Mouse (Mus musculus) liver, embryonic 11.5 days (tissue): ENCODE measurements at regions not wholly inside any gene's neighbourhood (a gene's known extent, or its start where the extent isn't known, plus 50 kb on each side); places are given as distances from the start of the nearest gene placed in this dataset.
"Not testable (repeated sequence)": the region's sequence is repeated elsewhere in the genome, so short reads cannot be mapped to it uniquely, and the experiment has no call there.

ENCODE experiments used
- ATAC-seq: fragments of 200-750 bp; cut with Nextera tagmentation; replicated peaks from 2 replicates; pipeline ENCODE4 v1.8.0; 2017; ENCODE audit warnings: moderate number of reproducible peaks, mild to moderate bottlenecking, moderate TSS enrichment, moderate library complexity; ENCODE audit not compliant: low FRiP score
- DNase-seq: peaks from one replicate; pipeline ENCODE4 v3.0.0-alpha.2; 2017; ENCODE audit warnings: low spot score
- H3K27ac ChIP-seq: fragments of 300-500 bp; sonication (generic); 2 replicates; pipeline ENCODE4 v1.5.1; 2014; ENCODE audit warnings: mild to moderate bottlenecking, low read depth, low read length, control low read depth
- H3K27me3 ChIP-seq: fragments of 300-500 bp; sonication (generic); replicated peaks from 2 replicates; pipeline ENCODE4 v1.6.1; 2014; ENCODE audit warnings: low read length, mixed read lengths; ENCODE audit not compliant: control insufficient read depth, insufficient read depth
- H3K36me3 ChIP-seq: fragments of 300-500 bp; sonication (generic); 2 replicates; pipeline ENCODE4 v1.6.1; 2014; ENCODE audit warnings: mild to moderate bottlenecking, low read length, moderate library complexity, mixed read lengths; ENCODE audit not compliant: control insufficient read depth, insufficient read depth
- H3K4me1 ChIP-seq: fragments of 300-500 bp; sonication (generic); replicated peaks from 2 replicates; pipeline ENCODE4 v1.6.1; 2014; ENCODE audit warnings: low read length, mixed read lengths; ENCODE audit not compliant: control insufficient read depth, insufficient read depth
- H3K4me2 ChIP-seq: fragments of 300-500 bp; sonication (generic); 2 replicates; pipeline ENCODE4 v1.6.1; 2014; ENCODE audit warnings: mild to moderate bottlenecking, control low read depth, moderate library complexity
- H3K4me3 ChIP-seq: fragments of 300-500 bp; sonication (generic); 2 replicates; pipeline ENCODE4 v1.5.1; 2014; ENCODE audit warnings: low read depth, low read length, control low read depth
- H3K9ac ChIP-seq: fragments of 300-500 bp; sonication (generic); 2 replicates; pipeline ENCODE4 v1.6.1; 2014; ENCODE audit warnings: low read depth, low read length, control low read depth
- H3K9me3 ChIP-seq: fragments of 300-500 bp; sonication (generic); 2 replicates; pipeline ENCODE4 v1.6.1; 2016; ENCODE audit warnings: low read length, inconsistent platforms, mixed read lengths; ENCODE audit not compliant: control insufficient read depth
- WGBS: fragments of 180-500 bp; shearing (Covaris S2); extraction: QIAGEN DNeasy Blood & Tissue Kit; methylation state at CpG from one replicate; pipeline ENCODE4 v1.1.7; 2014; 5-methylcytosine and 5-hydroxymethylcytosine counted together

- Histone ChIP-seq H3K36me3 (no peaks in the 10 kb centered on the region), H3K4me2 (no peak overlapping the region), H3K4me3 (no peak overlapping the region), H3K9me3 (no peaks in the 10 kb centered on the region), H3K27me3 (no peaks in the 10 kb centered on the region), H3K9ac (no peak overlapping the region), H3K4me1 (no peaks in the 10 kb centered on the region), H3K27ac (no peak overlapping the region)
- 72% methylated on average over 1 of the region's 1 CpGs for WGBS
- ATAC-seq (no peak), DNase-seq (no peak)
Observed at GRCm38 (mm10) chr17:60966401-60966800, 1914.7 kb downstream of the Efna5 start.

- Histone ChIP-seq H3K4me2 (no peak overlapping the region), H3K36me3 (no peaks in the 10 kb centered on the region), H3K9ac (no peak overlapping the region), H3K4me3 (no peak overlapping the region), H3K4me1 (no peaks in the 10 kb centered on the region), H3K27ac (no peak overlapping the region), H3K27me3 (no peaks in the 10 kb centered on the region), H3K9me3 (no peaks in the 10 kb centered on the region)
- no peak for DNase-seq
- ATAC-seq = no peak
- WGBS = 76% methylated on average over 2 of the region's 2 CpGs
Observed at GRCm38 (mm10) chr17:60965660-60966059, 1915.5 kb downstream of the Efna5 start.

- no peak overlapping the region for H3K4me3 ChIP-seq
- WGBS = 80% methylated on average over 1 of the region's 1 CpGs
Observed at GRCm38 (mm10) chr17:60951464-60951863, 1929.7 kb downstream of the Efna5 start.

GRCm38 (mm10) chr17:60937754-60938508 lies 1924.8 kb upstream of the Nudt12 start:
- DNase-seq (no peak), ATAC-seq (no peak)
- no peak overlapping the region for H3K4me3 ChIP-seq
- no peak overlapping the region for H3K9ac ChIP-seq
- H3K27ac ChIP-seq = no peak overlapping the region
- no peak overlapping the region for H3K4me2 ChIP-seq
- H3K27me3 ChIP-seq = no peaks in the 10 kb centered on the region
- WGBS = 42% methylated on average over 1 of the region's 1 CpGs
- no peaks in the 10 kb centered on the region for H3K4me1 ChIP-seq
- no peaks in the 10 kb centered on the region for H3K9me3 ChIP-seq
- H3K36me3 ChIP-seq = no peaks in the 10 kb centered on the region

More at GRCm38 (mm10) chr17:60951464-60951863, 1929.7 kb downstream of the Efna5 start:
- ATAC-seq = no peak
- Histone ChIP-seq H3K4me2 (no peak overlapping the region), H3K27me3 (no peaks in the 10 kb centered on the region), H3K9me3 (no peaks in the 10 kb centered on the region), H3K9ac (no peak overlapping the region), H3K36me3 (no peaks in the 10 kb centered on the region), H3K27ac (no peak overlapping the region), H3K4me1 (no peaks in the 10 kb centered on the region)
- DNase-seq = no peak

GRCm38 (mm10) chr17:60934223-60934622 lies 1921.1 kb upstream of the Nudt12 start:
- Histone ChIP-seq H3K36me3 (no peaks in the 10 kb centered on the region), H3K9me3 (no peaks in the 10 kb centered on the region), H3K4me3 (no peak overlapping the region), H3K9ac (no peak overlapping the region), H3K4me1 (no peaks in the 10 kb centered on the region), H3K27me3 (no peaks in the 10 kb centered on the region), H3K27ac (no peak overlapping the region), H3K4me2 (no peak overlapping the region)
- no peak for DNase-seq
- no peak for ATAC-seq

GRCm38 (mm10) chr17:60925822-60926383 lies 1912.7 kb upstream of the Nudt12 start:
- H3K4me1 ChIP-seq = no peaks in the 10 kb centered on the region
- WGBS = 85% methylated on average over 13 of the region's 13 CpGs
- H3K27ac ChIP-seq = no peak overlapping the region
- ATAC-seq (no peak), DNase-seq (no peak)
- H3K9me3 ChIP-seq = no peaks in the 10 kb centered on the region
- no peaks in the 10 kb centered on the region for H3K36me3 ChIP-seq
- no peak overlapping the region for H3K4me3 ChIP-seq
- H3K27me3 ChIP-seq = no peaks in the 10 kb centered on the region
- no peak overlapping the region for H3K9ac ChIP-seq
- no peak overlapping the region for H3K4me2 ChIP-seq

- H3K9ac ChIP-seq, H3K9me3 ChIP-seq, H3K4me3 ChIP-seq, H3K4me2 ChIP-seq, ATAC-seq, H3K27me3 ChIP-seq, H3K4me1 ChIP-seq, H3K27ac ChIP-seq, DNase-seq, H3K36me3 ChIP-seq: not testable (repeated sequence)
- 83% methylated on average over 1 of the region's 1 CpGs for whole genome bisulfite sequencing
Observed at GRCm38 (mm10) chr17:60882721-60883120, 1869.5 kb upstream of the Nudt12 start.

GRCm38 (mm10) chr17:60857445-60857844 lies 1844.3 kb upstream of the Nudt12 start:
- Histone ChIP-seq H3K27ac (no peak overlapping the region), H3K9me3 (no peaks in the 10 kb centered on the region), H3K4me3 (no peak overlapping the region), H3K27me3 (no peaks in the 10 kb centered on the region), H3K9ac (no peak overlapping the region), H3K36me3 (no peaks in the 10 kb centered on the region), H3K4me2 (no peak overlapping the region), H3K4me1 (no peaks in the 10 kb centered on the region)
- 82% methylated on average over 3 of the region's 3 CpGs for WGBS
- ATAC-seq (no peak), DNase-seq (no peak)

- Histone ChIP-seq H3K9ac (no peak overlapping the region), H3K27ac (no peak overlapping the region), H3K9me3 (no peaks in the 10 kb centered on the region), H3K4me2 (no peak overlapping the region), H3K27me3 (no peaks in the 10 kb centered on the region), H3K4me1 (no peaks in the 10 kb centered on the region), H3K36me3 (no peaks in the 10 kb centered on the region), H3K4me3 (no peak overlapping the region)
- DNase-seq (no peak), ATAC-seq (no peak)
- 62% methylated on average over 3 of the region's 3 CpGs for WGBS
Observed at GRCm38 (mm10) chr17:60854659-60855058, 1841.5 kb upstream of the Nudt12 start.
